Mouse (Mus musculus) frontal cortex, postnatal 10 days (tissue): ENCODE results near the gene Lztfl1.
A peak's percentile ranks its signal among the peaks of the same experiment; 100 is the strongest.
"Not testable (repeated sequence)": the region's sequence is repeated elsewhere in the genome, so short reads cannot be mapped to it uniquely, and the experiment has no call there.

Experiments used
- DNase-seq, 2 experiments: peaks; one replicate each; pipeline ENCODE4 v3.0.0; 2022; ENCODE audit warnings: low spot score in 2 of 2, mixed read lengths in 1 of 2

Gene Lztfl1

DNA sequence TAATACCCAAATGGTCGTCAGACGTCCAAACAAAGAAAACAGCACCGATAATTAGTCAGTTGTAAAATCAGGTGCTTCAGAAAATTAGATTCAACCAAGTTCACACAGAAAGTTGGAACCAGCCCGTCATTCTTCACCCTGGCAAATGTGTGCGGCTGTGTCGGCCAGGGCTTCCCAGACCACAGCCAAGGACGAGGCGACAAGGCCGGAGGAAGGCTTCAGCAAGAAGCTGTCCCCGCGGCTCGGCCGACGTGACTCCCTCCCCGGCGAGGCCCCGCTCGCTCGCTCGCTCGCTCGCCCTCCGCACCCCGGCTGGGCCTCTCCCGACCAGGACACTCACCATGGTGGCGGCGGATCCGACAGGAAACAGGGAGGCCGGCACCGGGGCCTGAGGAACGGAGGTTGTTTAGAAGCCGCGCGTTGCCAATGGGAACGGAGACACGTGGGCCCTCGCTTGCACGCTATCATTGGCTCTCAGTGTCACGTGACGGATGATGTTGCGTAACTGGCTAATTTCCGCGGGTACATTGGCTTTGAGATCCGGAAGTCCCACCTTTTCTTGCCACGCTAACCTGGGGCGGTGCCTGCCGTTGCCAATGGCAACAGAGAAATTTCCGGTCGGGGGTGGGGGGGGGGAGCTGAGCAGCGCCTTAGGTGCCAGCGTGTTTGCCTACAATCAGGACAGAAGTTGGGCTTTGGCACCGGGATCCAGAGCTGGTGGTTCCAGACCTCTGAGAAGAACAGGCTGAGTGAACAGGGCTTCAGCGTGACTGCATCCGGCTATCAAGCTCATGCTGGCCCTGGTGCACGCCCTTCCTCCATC lies at the start of gene Lztfl1:
Gene Lztfl1, minus strand, starts transcription at position 512 of the 823 bp plus-strand sequence.
- peak; percentile 95 for DNase-seq

DNA sequence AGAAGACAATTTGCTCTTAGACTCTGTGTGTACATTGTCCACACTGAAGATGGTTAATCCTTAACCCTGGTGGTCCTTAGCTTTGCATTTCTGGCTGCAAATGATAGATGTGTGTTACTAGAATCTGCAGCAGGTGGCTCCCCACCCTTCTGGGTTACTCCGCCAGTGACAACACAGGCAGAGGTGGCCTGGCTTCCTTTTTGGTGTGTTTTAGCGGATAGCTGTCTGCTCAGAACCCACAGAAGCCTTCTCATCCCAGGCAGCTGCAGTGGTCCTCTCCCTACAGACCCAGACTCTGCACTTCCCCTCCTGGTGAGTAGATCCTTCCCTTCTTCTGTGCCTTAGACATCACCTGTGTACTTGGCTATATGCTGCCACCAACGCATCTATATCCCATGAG lies 49.5 kb upstream of the Lztfl1 start:
- DNase-seq: no peak

DNA sequence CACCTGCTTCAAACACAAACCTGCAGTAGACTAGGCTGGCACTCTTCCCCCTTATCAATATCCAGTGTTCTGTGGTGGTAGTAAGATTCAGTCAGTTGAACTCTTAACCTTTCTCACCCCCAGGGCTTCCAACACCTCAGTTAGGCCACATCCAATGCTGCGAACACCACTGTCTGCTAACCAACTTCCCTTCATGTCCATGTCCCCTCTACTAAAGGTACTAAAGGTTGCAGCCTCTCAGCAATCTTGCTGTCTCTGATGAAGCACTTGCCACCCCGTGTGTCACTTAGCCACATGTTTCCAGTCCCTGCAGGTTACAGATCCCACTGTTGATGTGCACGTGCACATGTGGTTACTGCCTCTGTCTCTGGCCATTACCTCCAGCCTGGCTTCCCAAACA lies 46.3 kb upstream of the Lztfl1 start:
- DNase-seq: no peak

DNA sequence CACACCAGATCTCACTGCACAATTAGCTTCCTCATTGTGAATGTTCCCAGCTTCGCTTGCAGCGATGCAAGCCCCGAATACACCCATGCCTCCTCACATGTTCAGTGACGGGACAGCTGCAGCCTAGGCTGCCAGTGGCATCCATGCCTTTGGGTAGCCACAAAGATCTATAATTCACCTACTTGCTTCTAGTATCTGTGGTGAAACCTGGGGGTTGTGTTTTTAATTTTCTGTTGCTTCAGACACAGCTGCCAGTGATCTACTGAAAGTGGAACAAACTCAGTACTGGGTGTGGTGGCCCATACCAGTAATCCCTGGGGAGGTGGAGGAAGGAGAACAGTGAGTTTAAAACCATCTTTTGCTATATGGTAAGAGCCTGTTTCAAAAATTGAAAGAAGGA lies 45.4 kb upstream of the Lztfl1 start:
- DNase-seq: no peak

DNA sequence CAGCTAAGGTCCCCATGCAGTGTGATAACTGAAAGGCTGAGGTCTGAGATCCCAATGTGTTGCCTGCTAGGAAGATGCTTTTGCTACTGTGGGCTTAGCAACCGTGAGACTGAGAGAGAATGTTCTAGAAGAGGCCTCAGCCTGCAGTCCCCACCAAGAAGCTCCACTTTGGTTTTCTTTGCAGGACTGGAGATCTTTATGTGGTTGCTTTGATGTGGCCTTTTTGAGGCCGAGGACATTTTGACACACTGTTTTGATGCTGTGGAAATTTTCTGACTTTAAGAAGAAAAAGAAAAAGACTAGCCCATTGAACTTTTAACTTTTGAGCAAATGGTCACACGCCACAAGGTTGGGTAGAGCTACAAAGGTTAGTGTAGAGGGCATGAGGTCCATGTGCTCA lies 43.3 kb upstream of the Lztfl1 start:
- no peak for DNase-seq

DNA sequence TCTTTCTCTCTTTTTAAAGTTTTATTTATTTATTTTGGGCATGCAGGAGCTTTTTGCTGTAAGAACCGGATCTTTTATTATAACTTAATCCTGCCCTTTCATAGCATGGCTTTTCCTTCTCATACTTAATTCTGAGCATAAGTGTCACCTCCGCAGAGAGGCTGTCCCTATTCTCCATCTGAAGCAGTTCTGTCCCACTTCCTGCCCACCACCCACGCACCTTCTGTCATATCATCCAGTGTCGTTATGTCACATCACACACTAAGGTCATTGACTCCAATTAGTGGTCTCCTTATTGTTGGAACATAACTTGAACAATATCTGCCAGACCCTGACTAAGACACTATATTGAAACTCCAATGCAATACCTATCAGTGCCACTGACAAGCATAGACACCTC lies 41.1 kb upstream of the Lztfl1 start:
- no peak for DNase-seq

DNA sequence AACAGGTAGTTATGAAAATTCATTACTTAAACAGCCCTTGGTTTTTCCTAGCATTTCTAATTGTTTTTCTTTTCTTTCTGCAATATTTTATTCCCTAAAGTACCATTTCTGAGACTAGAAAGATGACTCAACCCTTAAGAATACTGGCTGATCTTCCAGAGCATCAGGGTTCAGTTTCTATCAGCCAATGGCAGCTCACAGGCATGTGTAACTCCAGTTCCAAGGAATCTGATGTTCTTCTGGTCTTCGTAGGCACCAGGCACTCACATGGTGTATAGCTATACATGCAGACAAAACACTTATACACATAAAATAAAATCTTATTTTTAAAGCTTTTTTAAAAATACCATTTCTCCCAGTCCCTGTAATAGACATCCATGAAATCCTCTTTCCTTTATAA lies 40.7 kb upstream of the Lztfl1 start:
- DNase-seq: no peak

DNA sequence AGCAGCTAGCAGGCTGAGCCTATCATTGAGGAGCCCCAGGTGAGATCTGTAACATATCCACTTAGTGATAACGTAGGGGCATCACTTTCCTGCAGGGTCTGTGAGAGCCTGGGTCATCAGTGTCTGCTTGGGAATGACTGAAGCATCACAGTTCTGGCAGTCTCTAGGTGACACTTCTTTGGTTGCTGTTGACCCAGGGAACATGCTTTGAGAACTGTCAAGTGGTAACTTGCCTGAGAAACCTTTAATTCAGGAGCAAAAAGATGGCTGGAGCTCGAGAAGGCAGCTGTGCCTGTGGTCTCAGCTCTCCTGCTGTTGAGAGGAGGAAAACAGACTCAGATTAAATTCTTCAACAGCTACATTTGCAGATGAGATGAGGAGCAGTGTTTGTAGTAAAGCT lies 39.8 kb upstream of the Lztfl1 start:
- DNase-seq: no peak

DNA sequence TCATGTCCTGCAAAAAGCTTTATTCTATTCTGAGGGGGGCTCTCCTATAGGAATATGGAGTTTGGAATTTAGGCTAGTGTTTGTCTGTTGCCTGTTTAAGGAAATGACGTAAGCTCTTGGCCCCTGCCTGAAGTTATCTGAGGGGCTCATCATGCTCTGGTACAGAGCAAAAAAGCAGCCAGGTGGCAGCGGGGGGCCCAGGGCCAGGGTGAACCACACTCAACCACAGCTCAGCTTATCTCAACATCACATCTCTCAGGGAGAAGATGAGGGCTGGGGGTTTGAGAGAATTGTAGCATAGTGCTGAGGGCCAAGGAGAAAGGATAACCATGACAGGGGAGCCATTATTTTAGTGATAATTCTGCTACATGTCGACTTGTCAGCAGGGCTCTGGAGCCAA lies 39.3 kb upstream of the Lztfl1 start:
- DNase-seq: no peak

DNA sequence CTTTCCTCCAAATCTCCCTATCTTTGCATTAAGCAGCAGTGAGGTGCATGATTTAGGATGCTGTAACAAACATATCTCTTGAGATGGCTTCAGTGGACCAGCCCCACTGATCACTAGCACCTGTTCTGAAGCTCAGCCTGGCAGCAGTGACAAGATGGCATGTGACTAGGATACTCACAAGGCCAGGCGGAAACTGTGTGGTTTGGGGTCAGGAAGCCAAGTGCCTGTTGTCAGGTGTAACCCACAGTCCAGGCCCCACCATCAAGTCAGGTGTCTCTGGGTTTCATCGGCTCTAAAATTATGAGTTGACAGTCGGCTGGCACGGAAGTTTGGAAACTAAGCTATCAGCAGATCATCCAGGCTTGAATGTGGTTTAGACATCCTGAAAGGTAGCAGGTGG lies 36.8 kb upstream of the Lztfl1 start:
- no peak for DNase-seq

DNA sequence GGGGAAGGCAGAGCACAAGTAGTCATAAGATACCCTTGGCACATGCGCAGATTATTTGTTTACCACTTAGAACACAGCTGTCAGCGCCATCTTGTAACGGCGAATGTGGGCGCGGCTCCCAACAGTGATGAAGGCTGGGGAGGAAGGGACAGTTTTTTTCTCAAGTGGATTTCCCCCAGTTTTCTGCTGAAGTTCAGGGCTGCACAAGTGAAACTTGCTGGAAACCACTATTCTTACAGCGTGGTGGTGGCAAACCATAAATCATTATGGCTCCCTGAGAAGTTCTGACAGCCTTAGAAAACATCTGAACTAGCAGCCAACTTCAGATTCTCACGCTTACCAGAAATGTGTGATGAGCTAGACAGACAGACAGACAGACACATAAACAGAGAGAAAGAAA lies 32.2 kb upstream of the Lztfl1 start:
- not testable (repeated sequence) for DNase-seq

DNA sequence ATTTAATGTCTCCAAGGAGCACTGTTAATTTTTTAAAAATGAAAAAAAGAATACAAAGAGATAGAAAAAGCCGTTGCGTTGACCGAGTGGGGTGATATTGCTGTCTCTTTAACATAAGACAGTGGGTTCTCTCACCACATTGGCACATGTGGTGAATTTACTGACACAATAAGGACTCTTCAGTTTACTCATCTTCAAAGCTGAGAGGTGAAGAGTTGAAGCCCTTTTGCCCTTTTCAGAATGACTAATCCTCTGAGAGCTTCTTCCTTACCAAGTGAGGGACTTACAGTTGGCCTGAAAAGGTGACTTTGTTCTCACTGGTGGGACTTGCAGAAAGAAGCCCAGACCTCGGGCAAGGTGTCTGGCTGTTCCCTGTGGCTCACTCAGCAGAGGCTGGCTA lies 23.3 kb upstream of the Lztfl1 start:
- DNase-seq: no peak

DNA sequence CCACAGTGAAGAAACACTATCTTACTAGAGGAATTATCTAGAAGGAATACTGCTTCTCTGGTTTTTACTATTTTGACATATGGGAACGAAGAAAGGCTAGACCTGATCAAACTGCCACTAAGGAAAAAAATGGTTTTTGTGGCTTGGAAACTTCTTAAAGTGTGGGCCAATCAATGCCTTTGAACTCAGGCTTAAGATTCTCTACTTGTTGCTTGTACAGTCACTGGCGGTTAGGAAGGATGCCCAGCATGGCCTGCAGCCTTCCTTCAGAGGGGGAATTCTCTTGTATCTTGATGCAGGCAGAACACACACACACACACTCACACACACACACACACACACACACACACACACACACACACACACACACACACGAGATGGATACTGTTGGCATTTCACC lies 16.6 kb upstream of the Lztfl1 start:
- no peak for DNase-seq

DNA sequence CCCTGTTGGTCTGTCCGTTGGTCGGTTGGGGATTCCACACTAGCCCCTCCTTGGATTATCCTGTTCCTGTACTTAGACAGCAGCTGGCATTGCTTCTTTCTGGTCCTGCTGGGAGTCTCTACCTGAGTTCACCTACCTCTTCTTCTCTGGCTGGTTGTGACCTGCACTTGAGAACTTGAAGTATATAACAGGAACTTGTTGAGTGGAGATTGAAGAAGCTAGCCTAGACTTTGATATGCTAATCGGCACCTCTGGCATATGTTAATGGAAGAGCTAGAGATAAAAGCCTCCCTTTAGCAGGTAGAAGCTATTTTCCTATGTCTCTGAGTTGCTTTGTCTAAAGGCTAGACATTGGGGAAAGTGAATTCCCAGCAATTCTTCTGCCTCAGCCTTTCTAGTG lies 13.8 kb upstream of the Lztfl1 start:
- DNase-seq: no peak

DNA sequence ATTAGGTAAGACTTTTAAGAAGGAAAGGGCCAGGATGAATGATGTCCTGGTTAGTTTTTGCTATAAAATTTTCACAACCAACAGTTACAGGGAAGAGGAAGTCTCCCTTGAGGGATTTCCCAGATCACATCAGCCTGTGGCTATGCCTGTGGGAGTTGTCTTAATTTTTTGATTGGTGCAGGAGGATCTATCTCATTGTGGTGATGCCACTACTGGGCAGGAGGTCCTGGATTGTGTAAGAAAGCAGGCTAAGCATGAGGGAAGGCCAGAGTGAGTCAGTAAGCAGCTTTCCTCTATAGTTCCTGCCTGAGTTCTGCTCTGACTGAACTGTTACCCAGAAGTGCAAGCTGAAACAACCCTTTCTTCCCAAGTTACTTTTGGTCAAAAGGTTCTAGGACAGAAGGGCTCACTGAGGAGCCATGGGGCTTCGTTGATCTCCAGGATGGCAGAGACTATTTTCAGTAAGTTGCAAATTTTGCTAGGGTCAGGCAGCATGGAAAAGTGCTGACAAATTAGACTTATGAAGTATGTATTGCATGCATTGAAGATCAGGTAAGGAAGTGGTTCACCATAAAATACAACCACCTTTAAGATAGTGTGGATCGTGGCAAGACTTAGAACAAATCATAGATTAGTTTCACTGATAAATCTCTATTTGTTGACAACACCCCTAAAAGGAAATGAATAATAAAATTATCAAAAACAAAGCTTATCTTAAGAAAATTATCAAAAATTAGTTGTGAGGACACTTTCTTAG lies 5.4 kb upstream of the Lztfl1 start:
- no peak for DNase-seq

DNA sequence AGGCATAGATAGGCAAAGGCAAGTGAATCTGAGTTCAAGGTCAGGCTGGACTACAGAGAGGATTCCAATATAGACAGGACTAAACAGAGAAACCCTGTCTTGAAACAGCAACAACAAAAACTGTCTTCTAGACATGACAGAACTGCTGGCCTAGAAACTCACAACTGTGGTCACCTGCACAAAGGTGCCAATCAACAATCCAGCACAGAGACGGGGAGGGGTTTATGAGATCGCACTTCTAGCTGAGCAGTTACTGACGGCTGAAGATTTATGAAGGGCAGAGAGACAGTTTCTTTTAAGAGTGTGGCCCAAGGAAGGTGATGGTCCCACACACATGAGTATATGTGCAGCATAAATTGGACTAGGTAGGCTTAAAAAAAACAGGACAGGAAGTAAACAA lies 1.2 kb downstream of the Lztfl1 start:
- DNase-seq: no peak

DNA sequence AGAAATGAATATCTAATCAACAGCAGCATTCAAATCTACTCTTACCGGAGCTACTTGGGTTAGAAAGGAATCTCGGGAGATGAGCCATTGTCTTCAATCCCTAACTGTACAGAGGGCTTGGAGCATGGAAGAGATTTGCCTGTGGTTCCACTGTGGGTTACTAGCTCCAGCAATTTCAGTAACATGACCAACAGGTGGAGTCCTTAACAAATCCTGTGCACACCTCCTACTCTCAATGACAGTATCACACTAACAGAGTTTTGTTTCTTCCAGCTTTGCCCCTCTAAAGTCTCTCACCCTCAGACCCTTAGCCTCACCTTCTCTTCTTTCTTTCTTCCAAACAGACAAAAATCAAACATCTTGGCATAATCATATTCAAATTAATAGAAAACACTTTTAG lies 4.4 kb downstream of the Lztfl1 start:
- DNase-seq: no peak

DNA sequence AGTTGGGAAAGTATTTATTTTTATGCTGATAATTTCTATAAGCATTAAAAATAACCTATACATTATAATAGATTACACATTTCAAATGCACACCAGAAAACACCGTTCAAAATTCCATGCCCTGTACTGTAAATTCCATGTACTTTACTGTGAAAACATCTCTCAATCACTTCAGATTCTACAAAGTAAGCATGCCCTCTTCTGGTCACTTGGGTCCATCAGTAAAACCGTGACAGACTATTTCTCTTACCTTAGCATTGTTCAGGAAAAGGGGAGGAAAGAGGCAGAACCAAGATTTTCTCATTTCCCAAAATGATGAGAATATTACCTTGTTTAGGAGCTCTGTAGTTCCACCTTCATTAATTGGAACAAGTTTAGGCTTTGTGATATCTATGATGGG lies 8.3 kb downstream of the Lztfl1 start:
- no peak for DNase-seq

DNA sequence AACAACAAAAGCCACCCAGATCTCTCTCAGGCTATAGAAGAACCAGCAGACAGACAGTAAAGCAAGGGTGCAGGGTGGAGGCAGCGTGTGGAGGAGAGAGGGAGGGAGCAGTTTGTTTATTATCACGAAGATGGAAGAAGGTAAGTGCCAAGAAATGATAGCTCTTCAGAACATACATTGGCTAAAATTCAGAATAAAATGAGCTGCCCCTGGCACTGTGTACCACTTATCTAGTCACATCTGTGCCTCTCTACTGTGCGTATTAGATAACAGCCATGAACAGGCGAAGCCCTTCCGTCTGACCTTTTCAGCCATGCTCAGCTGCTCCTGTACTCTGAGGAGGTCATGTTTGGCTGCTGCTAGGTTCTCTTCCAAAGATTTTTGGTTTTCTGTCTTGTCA lies 15.7 kb downstream of the Lztfl1 start:
- DNase-seq: no peak

DNA sequence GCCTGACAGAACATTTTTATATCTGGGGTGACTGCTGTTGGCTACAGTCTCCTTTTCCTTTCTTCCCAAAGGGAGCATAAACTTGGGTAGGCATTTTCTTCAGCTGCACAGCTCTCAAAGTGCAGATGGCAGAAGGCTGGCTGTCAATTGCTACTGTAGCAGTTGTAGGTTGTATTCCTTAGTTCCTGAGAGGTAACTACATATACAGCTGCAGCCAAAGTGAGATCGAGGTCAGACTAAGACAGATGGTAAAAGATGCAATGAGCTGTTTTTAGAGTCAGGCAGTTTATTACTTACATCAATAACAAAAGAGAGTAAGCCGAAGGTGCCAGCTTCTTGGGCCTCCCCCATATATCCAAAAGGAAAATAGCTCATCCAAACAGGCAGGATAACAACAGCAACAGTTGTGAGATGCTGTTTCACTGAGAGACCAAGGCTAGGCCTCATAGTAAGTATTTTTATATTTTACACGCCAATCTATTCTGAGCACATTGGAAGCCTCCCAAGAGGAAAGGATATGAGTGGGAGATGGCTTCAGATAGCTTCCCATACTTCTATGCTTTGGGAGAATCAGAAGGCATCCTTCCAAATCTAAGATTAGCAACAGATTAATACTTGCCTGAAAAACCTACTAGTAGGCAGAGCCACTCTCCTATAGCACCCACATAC lies 21.7 kb downstream of the Lztfl1 start:
- DNase-seq: no peak

DNA sequence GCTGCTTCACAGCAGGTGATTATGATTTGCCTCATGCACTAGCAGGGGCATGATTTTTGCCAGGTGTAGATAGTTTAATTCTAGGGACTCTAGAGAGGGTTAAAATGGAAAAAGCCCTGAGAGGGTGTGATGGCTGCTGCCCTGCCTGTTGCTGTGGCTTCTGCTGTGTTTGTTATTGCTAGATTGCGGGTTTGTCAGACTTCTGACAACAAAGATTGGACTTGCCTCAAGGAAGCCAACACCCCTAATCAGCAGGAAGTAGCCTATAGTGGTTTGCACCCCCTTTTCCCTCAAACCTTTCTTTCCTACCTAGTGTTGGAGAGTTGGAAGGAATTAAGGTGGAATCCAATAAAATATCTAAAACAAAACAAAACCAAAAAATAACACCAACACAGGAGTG lies 29.3 kb downstream of the Lztfl1 start:
- DNase-seq: no peak

DNA sequence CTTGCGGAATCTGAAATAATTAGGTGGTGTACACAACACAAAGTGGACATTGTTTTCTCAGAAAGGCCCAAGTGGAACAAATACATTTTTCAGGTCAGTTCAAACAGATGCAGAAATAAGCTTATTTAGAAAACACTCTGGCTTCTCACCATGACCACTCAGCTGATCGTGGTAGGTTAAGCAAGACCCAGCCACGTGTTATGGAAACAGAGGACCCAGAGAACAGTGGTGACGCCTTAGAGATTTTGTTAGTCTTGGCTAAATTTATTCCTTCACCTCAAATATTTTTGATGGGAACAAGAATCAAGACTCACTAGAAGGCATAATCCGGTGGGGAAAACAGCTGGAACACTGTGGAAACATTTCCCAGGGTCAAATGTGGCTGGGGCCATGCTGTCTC lies 31.3 kb downstream of the Lztfl1 start:
- no peak for DNase-seq

DNA sequence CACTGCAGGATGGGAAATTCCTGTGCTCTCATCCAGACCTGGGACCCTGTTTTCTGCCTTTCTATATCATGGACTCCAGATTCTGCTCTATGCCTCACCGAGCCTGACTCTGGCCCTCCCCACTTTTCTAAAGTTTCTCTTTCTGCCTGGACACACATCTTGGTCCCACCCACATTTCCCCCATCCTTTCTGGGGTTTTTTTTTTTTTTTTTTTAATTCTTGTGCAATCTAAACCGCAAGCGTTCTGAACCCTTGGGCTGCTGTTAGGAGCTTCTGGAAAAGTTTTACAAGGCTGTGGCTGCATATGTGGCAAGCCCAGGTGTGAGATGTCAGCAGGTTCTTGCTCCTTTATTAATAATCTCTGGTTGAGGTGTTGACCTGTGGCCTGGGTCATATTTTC lies 33.8 kb downstream of the Lztfl1 start:
- no peak for DNase-seq
